Mouse (Mus musculus): ENCODE measurements around the gene Ubiad1.

DNA sequence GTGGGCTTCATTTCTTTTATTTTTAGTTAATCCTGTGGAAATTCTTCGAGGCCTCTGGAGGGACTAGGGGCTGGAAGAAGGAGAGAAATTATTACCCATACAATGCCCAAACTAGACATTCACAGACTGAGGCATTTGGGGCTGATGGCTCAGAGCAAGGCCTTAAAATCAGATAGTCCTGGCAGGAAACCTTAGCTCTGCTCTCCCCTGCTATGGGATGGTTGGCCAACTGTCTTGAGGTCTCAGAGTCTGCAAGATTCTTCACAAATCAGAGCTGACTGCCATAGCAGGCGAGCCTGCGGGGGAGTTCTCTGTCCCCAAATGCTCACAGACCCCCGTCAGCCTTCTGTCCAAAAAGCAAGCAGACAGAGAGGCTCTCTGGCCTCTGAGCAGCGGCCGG, 27.0 kb downstream of the Ubiad1 start:
- no peak for TF ChIP-seq POLR2A (IDR thresholded peaks at IDR 0.05; ENCODE audit: low read depth, low read length)
- TF ChIP-seq CTCF (conservative IDR thresholded peaks at IDR 0.05; ENCODE audit: insufficient read depth, insufficient read length, low read depth, low read length): no peak

Measured in kidney, adult 2 months (tissue).